Mouse (Mus musculus): ENCODE results near the gene Tbl1xr1.

GRCm38 (mm10) chr3:22171526-22171925 is 95.1 kb downstream of the Tbl1xr1 start:
- TF ChIP-seq CTCF (IDR thresholded peaks at IDR 0.05) (no peak), EP300 (IDR thresholded peaks at IDR 0.05; ENCODE audit: insufficient read depth, low read depth, low read length) (no peak)

Data from heart, adult 2 months (tissue).